Mouse (Mus musculus) embryonic facial prominence, embryonic 11.5 days (tissue): Measurements from ENCODE around the gene D8Ertd738e. TPM values are rescaled to one million over a fixed set of nuclear protein-coding genes. Genes with fewer than 3 reads are reported as not detected.
A peak's percentile ranks its signal among the peaks of the same experiment; 100 is the strongest.

Source experiments
- ATAC-seq: fragments of 200-750 bp; cut with Nextera tagmentation; replicated peaks from 2 replicates; pipeline ENCODE4 v1.8.0; 2017; ENCODE audit warnings: low read depth; ENCODE audit not compliant: insufficient number of reproducible peaks, low FRiP score, low TSS enrichment
- DNase-seq: peaks from one replicate; pipeline ENCODE4 v3.0.0-alpha.2; 2015; ENCODE audit warnings: low spot score
- H3K27ac ChIP-seq: fragments of 300-500 bp; sonication (generic); replicated peaks from 2 replicates; pipeline ENCODE4 v1.5.1; 2014; ENCODE audit warnings: mild to moderate bottlenecking, low read depth, low read length, control low read depth
- H3K27me3 ChIP-seq: fragments of 300-500 bp; sonication (generic); 2 replicates; pipeline ENCODE4 v1.6.1; 2014; ENCODE audit warnings: mild to moderate bottlenecking, low read length, moderate library complexity, mixed read lengths; ENCODE audit not compliant: control insufficient read depth, insufficient read depth
- H3K36me3 ChIP-seq: fragments of 300-500 bp; sonication (generic); replicated peaks from 2 replicates; pipeline ENCODE4 v1.6.1; 2014; ENCODE audit warnings: low read depth, mild to moderate bottlenecking, low read length, moderate library complexity, mixed read lengths; ENCODE audit not compliant: control insufficient read depth, insufficient read depth
- H3K4me1 ChIP-seq: fragments of 300-500 bp; sonication (generic); 2 replicates; pipeline ENCODE4 v1.6.1; 2014; ENCODE audit warnings: low read length, mixed read lengths; ENCODE audit not compliant: control insufficient read depth, insufficient read depth
- H3K4me2 ChIP-seq: fragments of 300-500 bp; sonication (generic); 2 replicates; pipeline ENCODE4 v1.6.1; 2014; ENCODE audit warnings: low read depth, mild to moderate bottlenecking, control low read depth, low read length, moderate library complexity
- H3K4me3 ChIP-seq: fragments of 300-500 bp; sonication (generic); 2 replicates; pipeline ENCODE4 v1.5.1; 2014; ENCODE audit warnings: low read depth, low read length, control low read depth
- H3K9ac ChIP-seq: fragments of 300-500 bp; sonication (generic); replicated peaks from 2 replicates; pipeline ENCODE4 v1.6.1; 2014; ENCODE audit warnings: mild to moderate bottlenecking, control low read depth, low read length
- H3K9me3 ChIP-seq: fragments of 300-500 bp; sonication (generic); replicated peaks from 2 replicates; pipeline ENCODE4 v1.6.1; 2016; ENCODE audit warnings: mild to moderate bottlenecking, low read length, inconsistent platforms, mixed read lengths; ENCODE audit not compliant: control insufficient read depth
- WGBS: fragments of 180-500 bp; shearing (Covaris S2); extraction: QIAGEN DNeasy Blood & Tissue Kit; methylation state at CpG from one replicate; pipeline ENCODE4 v1.1.7; 2014; 5-methylcytosine and 5-hydroxymethylcytosine counted together
- polyA plus RNA-seq: library from polyadenylated mRNA; unstranded; fragments of >200 nt; fragmentation: Nextera tagmentation; extraction: Ambion mirVana; gene quantifications from 2 replicates; pipeline ENCODE4 v1.2.1, GENCODE M21; 2014

The D8Ertd738e gene
- polyA plus RNA-seq, 1 experiment from 2014 or later: 322 TPM

- Histone ChIP-seq H3K9me3 (no peaks in the 10 kb centered on the region), H3K27me3 (no peaks in the 10 kb centered on the region), H3K27ac (no peak overlapping the region), H3K4me2 (no peak overlapping the region), H3K4me3 (no peak overlapping the region), H3K36me3 (no peaks in the 10 kb centered on the region), H3K4me1 (peaks cover 7% of the 10 kb centered on the region), H3K9ac (no peak overlapping the region)
- ATAC-seq (no peak), DNase-seq (no peak)
- WGBS: 90% methylated on average over 5 of the region's 5 CpGs
These were observed 44.4 kb downstream of the D8Ertd738e start for GRCm38 (mm10) chr8:84205073-84205472.

GRCm38 (mm10) chr8:84203975-84204772, 45.3 kb downstream of the D8Ertd738e start:
- no peaks in the 10 kb centered on the region for H3K9me3 ChIP-seq
- 54% methylated on average over 13 of the region's 13 CpGs for WGBS
- ATAC-seq: no peak
- peak overlapping the region; percentile 35 for H3K4me3 ChIP-seq
- H3K27ac ChIP-seq: peak overlapping the region; percentile 31
- H3K4me1 ChIP-seq: peaks cover 10% of the 10 kb centered on the region
- peak overlapping the region; percentile 60 for H3K9ac ChIP-seq
- no peaks in the 10 kb centered on the region for H3K36me3 ChIP-seq
- H3K4me2 ChIP-seq: peak overlapping the region; percentile 49
- no peaks in the 10 kb centered on the region for H3K27me3 ChIP-seq
- no peak for DNase-seq

- peak overlapping the region; percentile 35 for H3K4me3 ChIP-seq
- H3K4me2 ChIP-seq: peak overlapping the region; percentile 49
- ATAC-seq: peak; percentile 27; the same call in 1 of the 2 replicates
- peaks cover 16% of the 10 kb centered on the region for H3K4me1 ChIP-seq
- H3K9me3 ChIP-seq: no peaks in the 10 kb centered on the region
- DNase-seq: peak; percentile 81
- no peaks in the 10 kb centered on the region for H3K36me3 ChIP-seq
- WGBS: 10% methylated on average over 34 of the region's 34 CpGs
- H3K9ac ChIP-seq: peak overlapping the region; percentile 60
- peak overlapping the region; percentile 31 for H3K27ac ChIP-seq
- H3K27me3 ChIP-seq: no peaks in the 10 kb centered on the region
These were observed 46.3 kb downstream of the D8Ertd738e start for GRCm38 (mm10) chr8:84202938-84203917.

DNA sequence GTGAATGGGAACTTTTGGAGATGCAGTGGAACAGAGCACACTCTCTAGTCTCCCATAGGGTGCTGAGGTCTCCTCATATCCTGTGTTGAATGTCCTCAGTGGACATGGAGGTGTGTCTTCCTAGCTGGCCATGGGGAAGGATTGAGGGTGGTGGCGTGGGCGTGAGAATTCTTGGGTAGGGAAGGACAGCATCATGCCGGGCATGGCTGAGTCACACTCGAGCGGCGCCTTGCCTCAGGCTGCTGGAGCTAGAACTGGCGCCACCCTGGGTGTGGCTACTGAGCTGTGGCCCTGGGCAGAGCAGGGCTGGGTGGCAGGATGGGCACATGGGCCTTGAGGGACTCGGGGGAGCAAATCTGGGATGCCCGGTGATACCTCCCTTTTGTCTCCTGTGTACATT, 47.1 kb downstream of the D8Ertd738e start:
- ATAC-seq: no peak
- 85% methylated on average over 9 of the region's 9 CpGs for WGBS
- no peak for DNase-seq
- no peak overlapping the region for H3K4me3 ChIP-seq
- peak overlapping the region; percentile 16 for H3K4me2 ChIP-seq
- H3K27ac ChIP-seq: no peak overlapping the region
- no peaks in the 10 kb centered on the region for H3K9me3 ChIP-seq
- peaks cover 16% of the 10 kb centered on the region for H3K4me1 ChIP-seq
- H3K9ac ChIP-seq: no peak overlapping the region
- H3K36me3 ChIP-seq: no peaks in the 10 kb centered on the region
- no peaks in the 10 kb centered on the region for H3K27me3 ChIP-seq

- DNase-seq (no peak), ATAC-seq (no peak)
- Histone ChIP-seq H3K4me2 (peak overlapping the region; percentile 91), H3K4me3 (peak overlapping the region; percentile 50), H3K4me1 (peaks cover 16% of the 10 kb centered on the region), H3K36me3 (no peaks in the 10 kb centered on the region), H3K9me3 (no peaks in the 10 kb centered on the region), H3K27ac (peak overlapping the region; percentile 49), H3K9ac (peak overlapping the region; percentile 68), H3K27me3 (no peaks in the 10 kb centered on the region)
- 69% methylated on average over 15 of the region's 15 CpGs for WGBS
These were observed 47.8 kb downstream of the D8Ertd738e start for GRCm38 (mm10) chr8:84201545-84202245.

DNA sequence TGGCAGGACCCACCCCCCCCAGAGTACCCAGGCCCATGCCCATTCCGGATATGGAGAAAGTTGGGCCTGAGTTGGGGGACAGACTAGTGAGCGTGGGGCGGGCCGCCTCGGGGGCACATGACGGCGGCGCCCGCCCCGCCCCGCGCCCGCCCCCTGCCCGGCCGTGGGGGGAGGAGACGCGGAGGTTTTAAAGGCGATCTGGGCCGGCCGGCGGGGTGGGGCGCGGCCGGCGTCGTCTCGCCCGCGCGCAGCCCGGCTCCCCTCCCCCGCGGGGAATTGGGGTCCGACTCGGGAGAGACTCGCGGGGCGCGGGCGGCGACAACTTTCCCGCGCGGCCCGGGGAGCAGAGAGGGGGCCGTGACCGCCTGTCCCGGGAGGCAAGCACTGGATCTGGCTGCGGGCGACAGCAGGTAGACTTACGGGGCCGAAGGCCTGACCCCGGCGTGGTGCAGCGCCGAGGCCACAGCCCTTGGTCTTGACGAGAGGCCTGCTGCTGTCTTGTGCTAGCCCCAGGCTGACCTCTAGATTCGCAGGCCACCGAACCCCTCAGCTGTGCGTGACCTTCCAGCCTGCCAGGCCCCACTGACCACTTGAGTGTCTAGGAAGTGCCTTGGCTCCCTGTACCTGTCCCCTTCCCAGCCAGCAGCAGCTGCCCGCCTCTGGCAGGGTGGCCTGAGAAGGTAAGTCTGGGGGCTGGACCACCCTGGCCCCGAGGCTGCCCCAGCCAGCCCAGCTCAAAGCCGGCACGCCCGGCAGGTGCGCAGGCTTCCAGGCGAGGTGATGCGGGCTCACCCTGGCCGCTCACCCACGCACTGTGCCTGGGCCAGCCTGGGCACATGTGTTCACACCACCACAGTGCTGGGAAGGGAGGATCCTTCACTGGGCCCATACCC, 48.6 kb downstream of the D8Ertd738e start:
- Histone ChIP-seq H3K4me3 (peak overlapping the region; percentile 50), H3K4me1 (peaks cover 16% of the 10 kb centered on the region), H3K9me3 (no peaks in the 10 kb centered on the region), H3K27ac (peak overlapping the region; percentile 49), H3K27me3 (no peaks in the 10 kb centered on the region), H3K9ac (peak overlapping the region; percentile 68), H3K4me2 (peak overlapping the region; percentile 91), H3K36me3 (no peaks in the 10 kb centered on the region)
- WGBS: 8% methylated on average over 43 of the region's 70 CpGs
- DNase-seq (peak; percentile 74), ATAC-seq (no peak)

- Histone ChIP-seq H3K4me2 (peak overlapping the region; percentile 91), H3K9ac (peak overlapping the region; percentile 25), H3K27ac (peak overlapping the region; percentile 96), H3K36me3 (no peaks in the 10 kb centered on the region), H3K4me3 (peak overlapping the region; percentile 50), H3K4me1 (peaks cover 16% of the 10 kb centered on the region), H3K27me3 (no peaks in the 10 kb centered on the region), H3K9me3 (no peaks in the 10 kb centered on the region)
- DNase-seq (no peak), ATAC-seq (no peak)
- WGBS: 15% methylated on average over 8 of the region's 8 CpGs
These were observed 49.4 kb downstream of the D8Ertd738e start for GRCm38 (mm10) chr8:84200126-84200555.
